Mouse (Mus musculus) urinary bladder, postnatal 10 days (tissue): Measurements from ENCODE around the gene Mov10.

Experiments used
- DNase-seq: peaks from one replicate; pipeline ENCODE4 v3.0.0; 2022; ENCODE audit warnings: low spot score

Mov10 gene

GRCm38 (mm10) chr3:104805539-104805938, 12.8 kb downstream of the Mov10 start:
- no peak for DNase-seq

- DNase-seq, result no peak
Observed at GRCm38 (mm10) chr3:104804312-104804711, 14.1 kb downstream of the Mov10 start.

- DNase-seq, result no peak
Observed at GRCm38 (mm10) chr3:104801481-104801880, 16.9 kb downstream of the Mov10 start.

DNA sequence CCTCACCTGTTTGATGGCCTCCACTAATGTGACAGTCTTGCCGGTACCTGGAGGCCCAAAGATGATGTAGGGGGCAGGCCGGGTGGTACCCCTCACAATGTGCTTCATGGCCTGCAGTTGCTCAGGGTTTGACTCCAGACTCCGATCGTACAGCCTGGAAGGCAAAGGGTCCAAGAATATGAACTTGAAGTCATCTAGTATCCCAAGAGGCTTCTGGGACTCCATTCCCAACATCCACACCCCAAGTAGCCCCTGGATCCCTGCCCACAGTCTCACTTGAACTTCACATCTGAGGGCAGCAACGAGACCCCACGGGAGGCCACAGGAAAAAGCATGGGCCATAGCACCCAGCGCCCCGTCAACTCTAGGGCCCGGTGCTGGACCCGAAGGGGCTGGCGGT, 17.7 kb downstream of the Mov10 start:
- DNase-seq, result no peak

GRCm38 (mm10) chr3:104796430-104797082, 21.8 kb downstream of the Mov10 start:
- no peak for DNase-seq

GRCm38 (mm10) chr3:104795661-104796340, 22.6 kb downstream of the Mov10 start:
- no peak for DNase-seq

DNA sequence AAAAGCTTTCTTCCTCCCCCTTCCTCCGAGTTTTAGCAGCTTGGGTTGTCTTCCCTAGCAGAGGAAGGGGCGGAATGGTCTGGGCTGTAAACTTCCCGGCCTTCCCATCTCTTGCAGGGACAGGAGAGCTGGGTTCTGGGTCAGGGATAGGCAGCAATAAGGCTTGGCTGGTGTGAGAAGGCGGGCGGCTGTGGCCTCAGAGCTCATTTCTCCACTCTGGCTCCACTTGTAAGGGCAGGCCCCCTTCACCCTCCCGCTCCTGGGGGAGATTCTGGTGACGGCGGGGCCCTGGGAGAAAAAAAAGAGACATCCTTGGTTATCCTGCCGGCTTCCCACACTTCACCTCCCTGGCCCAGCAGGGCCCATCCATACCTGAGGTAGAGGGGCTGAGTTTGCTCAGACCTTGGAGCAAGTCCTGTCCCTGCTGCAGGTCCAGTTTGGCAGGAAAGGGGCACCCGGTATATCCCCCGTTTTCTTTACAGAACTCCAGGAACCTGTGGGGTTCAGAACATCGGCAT, 23.4 kb downstream of the Mov10 start:
- no peak for DNase-seq

DNA sequence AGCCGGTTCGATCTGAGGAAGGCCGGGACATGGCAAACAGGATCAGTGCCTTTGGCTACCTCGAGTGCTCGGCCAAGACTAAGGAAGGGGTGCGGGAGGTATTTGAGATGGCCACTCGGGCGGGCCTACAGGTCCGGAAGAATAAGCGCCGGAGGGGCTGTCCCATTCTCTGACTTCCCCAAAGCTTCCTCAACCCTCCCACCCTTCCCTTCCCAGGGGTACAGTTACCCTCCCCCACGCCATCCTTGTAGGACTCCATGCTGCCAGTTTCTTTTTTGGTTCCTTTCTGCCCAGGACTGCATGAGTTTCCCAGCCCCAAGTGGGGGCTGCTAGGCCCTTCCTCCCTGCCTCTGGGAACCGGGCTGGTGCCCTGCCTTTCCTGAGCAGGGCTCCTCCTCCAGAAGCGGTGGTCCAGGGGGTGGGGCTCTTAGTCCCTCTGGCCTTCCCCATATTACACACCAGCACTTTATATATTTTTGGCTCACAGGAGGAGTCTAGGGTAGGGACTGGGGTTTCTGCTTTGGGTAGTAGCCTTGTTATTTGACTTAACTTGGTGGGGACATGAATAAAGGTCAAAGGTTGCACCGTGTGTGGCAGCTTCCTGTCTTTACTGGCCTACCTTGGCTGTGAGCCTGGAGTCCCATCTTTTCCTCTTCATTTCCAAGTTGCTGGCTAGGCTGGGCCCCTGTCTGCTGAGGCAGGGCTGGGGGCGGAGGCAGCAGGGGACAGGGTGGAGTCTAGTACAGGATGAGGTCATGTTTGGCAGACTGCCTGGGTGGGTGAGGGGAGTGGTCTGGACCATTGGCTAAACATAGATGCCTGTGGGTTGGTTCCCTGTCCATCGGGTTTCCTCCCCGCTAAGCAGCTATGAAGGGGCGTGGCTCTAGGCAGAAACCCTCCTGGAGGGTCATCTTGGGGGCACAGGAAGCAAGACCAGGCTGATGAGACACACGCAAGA, 24.2 kb downstream of the Mov10 start:
- DNase-seq, result peak; percentile 77

DNA sequence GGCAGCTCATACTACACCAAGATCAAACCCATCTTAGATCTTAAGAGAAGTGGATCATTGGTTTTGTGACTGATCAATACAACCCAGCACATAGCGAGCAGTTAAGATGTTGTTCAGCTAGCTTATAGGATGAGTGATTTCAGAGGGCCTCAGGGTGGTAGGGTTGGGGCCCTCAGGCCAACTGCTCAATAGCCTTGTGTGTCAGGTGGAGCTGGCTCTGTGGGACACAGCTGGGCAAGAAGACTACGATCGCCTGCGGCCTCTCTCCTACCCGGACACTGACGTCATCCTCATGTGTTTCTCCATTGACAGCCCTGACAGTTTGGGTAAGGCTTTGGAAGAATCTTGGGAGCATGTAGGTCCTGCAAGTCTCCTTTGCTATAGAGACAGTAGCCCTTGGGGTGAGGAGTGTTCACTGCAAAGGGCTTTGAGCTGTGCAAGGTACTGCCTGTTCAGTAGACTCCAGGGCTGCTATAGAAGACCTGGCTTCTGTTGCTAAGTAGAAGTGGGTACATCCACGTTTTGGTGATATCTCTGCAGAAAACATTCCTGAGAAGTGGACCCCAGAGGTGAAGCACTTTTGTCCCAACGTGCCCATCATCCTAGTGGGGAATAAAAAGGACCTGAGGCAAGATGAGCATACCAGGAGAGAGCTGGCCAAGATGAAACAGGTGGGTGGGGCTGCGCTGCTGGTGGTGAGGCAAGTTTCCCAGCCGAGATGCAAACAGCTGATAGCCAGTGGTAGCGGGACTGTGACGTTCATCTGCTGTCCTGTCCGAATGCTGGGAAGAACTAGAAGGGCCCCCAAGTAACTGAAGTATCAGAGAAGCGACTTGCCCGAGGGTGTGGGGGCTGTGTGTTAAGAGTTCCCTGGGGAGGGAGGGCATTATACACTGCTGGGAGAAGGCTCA, 25.7 kb downstream of the Mov10 start:
- DNase-seq, result no peak

- DNase-seq, result no peak
Observed at GRCm38 (mm10) chr3:104791671-104792070, 26.7 kb downstream of the Mov10 start.

- DNase-seq, result no peak
Observed at GRCm38 (mm10) chr3:104791017-104791416, 27.3 kb downstream of the Mov10 start.

DNA sequence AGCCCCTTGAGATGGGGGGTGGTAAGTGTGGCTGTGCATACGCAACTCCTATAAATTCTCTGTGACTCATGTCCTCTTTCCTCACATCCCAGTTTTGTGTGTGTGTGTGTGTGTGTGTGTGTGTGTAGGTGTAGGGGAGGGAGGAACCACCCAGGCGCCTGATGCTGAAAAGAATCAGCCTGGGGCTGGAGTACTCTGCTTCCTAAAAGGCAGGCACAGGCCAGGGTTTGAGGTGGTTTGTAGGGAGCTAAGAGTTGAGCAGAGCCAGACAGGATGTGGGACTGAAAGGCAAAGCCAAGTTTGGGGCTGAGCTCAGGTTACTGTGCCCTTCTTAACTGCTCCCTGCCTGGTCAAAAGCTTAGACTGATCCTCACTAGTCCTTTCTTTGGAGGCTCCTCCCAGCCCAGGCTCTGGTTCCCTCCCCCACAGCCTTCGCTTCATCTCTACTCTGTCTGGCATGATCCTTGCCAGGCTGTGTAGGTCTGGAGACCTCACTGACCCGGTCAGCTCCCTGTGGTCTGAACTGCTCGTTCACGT, 27.9 kb downstream of the Mov10 start:
- DNase-seq, result no peak

DNA sequence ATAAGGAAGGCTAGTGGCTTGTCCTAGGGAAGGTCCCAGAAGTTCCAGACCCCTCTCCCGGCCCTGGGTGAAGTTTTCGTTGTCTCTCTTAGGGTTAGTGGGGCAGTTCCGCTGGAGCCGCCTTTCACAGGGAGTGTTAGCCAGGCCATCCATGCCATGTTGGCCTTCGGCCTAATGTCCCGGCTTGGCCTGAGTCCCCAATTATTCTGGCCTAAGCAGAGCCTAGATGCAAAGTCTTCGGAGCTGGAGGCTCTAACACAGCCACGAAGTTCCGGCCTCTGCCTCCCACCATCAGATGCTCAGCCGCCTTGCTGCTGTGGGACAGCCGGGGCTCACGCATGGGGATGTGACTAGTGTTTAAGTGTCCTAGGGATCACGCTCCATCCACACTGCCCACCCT, 28.5 kb downstream of the Mov10 start:
- no peak for DNase-seq

GRCm38 (mm10) chr3:104789312-104789605, 29.1 kb downstream of the Mov10 start:
- no peak for DNase-seq

DNA sequence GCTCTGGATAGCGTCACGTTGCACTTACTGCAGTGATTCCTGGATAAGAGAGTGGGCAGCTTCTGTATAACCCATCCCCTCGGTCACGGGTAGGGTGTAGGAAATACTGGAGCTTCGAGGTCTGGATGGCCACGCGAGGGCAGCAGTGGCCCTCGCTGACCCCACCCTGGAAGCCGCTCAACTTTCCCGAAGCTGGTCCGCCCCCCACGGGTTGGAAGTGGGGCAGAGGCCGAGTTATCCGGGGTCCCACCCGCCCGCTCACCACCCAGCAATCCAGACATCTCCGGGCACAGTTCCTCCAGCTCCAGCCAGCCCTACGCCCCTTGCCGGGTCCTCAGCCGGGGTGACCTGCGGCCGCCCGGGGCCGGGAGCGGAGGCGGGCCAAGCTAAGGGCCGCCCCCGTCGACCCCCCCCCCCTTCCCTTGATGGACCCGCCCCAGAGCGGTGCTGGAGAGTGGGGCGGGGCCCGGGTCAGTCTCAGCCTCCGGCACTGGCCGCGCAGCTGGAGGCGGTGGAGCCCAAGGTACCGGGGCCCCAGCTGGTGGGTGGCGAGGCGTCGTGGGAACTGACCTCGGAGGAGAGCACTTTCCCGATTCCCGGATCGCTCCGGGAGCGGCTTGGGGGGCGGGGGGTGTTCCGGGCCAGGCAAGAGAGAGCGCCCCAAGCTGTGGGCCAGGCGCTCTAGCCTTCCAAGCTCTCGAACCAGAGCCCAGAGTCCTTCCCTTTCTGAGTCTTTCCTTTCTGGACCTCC, 29.6 kb downstream of the Mov10 start:
- peak; percentile 45 for DNase-seq

- DNase-seq, result no peak
Observed at GRCm38 (mm10) chr3:104788075-104788474, 30.3 kb downstream of the Mov10 start, which contains the start of gene Rhoc. Rhoc (plus strand) TSS chr3:104788375.

GRCm38 (mm10) chr3:104785284-104785683, 33.1 kb downstream of the Mov10 start:
- DNase-seq, result no peak

DNA sequence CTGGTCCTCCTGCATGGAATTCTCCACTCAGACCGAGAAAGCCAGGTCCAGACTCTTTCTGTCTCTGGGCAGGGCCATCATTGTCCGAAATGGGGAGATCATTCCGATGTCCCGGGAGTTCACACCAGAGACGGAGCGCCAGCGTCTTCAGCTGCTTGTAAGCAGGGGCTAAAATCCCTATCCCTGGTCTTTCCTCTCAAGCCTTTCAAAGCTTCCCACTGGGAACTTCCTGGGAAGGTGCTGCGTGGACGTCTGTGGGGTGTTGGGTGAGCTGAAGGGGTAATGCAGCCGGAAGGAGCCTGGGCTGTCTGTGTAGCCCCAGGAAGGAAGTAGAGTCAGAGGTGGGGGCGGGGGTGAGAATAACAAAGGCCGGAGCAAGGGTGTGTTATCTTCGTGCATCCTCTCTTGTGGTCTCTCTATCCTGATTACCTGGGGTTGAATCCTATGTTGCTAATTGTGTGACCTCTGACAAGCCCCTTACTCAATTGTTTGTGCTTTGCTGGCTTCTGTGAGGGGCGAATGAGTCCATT, 34.3 kb downstream of the Mov10 start:
- no peak for DNase-seq

- no peak for DNase-seq
Observed at GRCm38 (mm10) chr3:104782061-104782681, 36.2 kb downstream of the Mov10 start.

DNA sequence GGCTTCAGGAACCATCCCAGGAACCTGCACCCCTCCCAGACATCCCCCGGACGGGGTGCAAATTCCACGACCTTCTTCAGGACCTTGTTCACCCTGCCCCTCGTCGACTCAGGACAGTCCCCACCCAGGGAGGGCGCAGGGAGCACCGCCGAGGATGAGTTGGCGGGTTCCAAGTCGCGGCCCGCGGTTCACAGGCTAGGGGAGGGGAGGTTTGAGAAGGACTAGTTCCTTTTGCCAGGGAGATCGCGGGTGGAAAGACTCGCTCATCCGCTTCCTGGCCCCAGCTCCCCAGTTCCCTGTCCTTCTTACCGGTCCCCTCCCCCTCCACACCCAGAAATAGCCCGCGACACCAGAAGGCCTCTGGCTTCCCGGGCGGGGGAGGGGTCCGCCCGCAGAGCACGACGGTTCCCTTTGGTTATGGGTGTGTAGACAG, 36.9 kb downstream of the Mov10 start, which contains the start of gene Fam19a3:
Gene Fam19a3, minus strand, starts transcription at position 370 of the 433 bp plus-strand sequence.
- DNase-seq, result no peak
